Mouse (Mus musculus): ENCODE data around the gene Gm5771.
"Not testable (repeated sequence)": the region's sequence is repeated elsewhere in the genome, so short reads cannot be mapped to it uniquely, and the experiment has no call there.

Gene Gm5771

DNA sequence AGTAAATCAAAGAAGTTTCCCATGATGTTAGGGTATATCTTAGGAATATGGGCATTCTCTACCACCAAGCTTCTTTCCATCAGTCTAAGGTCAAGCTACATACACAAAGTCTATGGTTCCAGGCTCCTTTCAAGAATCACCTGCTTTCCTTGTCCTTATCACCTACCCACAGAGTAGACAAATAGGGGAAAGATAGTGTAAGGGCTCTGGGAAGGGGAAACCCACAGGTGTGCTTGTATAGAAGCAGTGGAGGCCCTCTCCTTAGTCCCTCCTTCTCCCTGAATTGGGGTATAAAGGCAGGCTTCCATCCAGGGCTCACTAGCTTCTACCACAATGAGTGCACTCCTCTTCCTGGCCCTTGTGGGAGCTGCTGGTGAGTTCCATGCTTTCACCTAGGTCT, at the start of gene Gm5771:
Gm5771 (plus strand) TSS at position 301 of the 400 bp plus-strand sequence.
- in situ Hi-C loops (cut with MboI, MseI): not testable (repeated sequence)

DNA sequence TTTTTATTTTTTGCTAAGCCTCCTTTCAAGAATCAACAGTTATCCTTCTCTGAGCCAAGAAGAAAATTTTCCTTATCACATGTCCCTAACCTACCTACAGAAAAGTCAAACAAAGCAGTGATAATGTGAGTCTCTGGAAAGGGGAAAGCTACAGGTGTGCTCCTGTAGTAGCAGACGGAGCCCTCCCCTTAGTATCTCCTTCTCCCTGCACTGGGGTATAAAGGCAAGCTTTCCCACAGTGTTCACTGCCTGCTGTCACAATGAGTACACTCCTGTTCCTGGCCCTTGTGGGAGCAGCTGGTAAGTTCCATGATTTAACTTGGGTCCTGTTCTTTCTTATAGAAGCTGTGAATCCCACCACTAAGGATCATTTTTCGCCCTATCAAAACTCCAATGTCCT, 38.2 kb upstream of the Gm5771 start, which contains the start of gene Try10:
Try10 (plus strand) TSS at position 174 of the 400 bp plus-strand sequence.
- in situ Hi-C loops (cut with MboI, MseI): no loop called here

DNA sequence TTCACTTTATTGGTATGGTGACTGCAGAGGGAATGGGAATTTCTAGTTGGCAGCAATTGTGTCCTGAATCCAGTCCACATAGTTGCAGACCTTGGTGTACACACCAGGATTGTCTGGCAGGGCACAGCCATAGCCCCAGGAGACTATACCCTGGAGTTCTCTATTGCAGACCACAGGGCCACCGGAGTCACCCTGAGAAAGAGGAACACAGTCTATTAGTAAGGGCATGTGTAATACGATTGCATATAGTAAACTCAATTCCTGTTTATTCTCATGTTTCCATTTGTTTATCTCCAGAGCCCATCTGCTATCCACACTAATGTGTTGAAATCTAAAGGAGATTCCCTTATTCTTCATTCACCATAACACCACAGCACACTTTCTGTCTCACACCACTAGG, 18.4 kb upstream of the Gm5771 start:
- in situ Hi-C loops (cut with MboI, MseI): not testable (repeated sequence)

DNA sequence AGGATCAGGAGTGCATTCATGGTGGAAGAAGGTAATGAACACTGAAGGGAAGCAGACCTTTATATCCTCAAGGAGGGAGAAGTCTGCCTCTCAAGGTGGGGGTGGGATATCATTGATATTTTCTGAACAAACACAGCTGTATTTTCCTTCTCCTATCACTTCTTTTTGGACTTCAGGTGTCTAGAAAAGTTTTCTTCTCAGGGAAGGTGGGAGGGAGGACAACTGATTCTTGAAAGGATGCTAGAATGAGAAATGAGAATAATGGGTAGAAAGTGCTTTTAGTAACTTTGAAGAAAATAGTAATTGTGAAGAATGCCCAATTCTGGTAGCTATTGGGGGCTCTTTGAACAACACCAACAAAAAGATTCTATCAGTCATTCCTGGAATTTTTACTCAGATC, 14.6 kb upstream of the Gm5771 start, which contains the start of gene Prss3:
Prss3 (minus strand) TSS at position 101 of the 400 bp plus-strand sequence.
- in situ Hi-C loops (cut with MboI, MseI): not testable (repeated sequence)

DNA sequence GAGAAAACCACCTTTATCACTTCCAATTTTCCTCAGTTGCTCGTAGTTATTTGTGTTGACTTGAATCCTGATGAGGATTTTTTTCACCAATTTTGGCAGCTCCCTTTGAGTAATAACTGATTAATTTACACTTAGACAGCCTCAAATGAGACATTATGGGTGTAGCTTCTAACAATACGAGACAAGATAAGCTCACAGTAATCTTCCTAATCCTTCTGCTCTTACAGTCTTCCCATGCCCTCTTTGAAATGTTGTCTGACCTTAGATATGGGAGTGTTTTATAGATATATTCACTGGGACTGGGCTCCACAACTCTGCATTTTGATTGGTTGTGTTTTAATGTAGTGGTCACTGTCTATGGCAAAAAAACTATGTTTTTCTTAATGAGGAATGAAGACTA, 5.4 kb upstream of the Gm5771 start:
- in situ Hi-C loops (cut with MboI, MseI): no loop called here

DNA sequence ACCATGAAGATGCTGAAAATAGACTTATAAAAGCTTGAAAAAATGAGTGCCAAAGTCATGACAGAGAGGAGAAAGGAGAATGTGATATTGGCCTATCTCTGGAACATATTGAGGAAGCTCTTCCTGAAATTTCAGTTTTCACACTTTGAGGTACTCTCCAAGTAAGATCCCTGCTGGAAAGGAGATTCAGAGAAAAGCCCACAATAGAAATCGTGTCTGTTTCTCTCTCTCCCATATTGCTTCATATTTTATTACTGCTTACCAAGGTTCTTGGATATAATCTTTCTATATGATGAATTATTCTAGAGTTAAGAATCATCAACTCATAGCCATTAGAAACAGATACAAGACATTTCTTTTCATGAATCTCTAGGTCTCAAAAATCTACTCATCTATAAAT, 516 bp upstream of the Gm5771 start:
- in situ Hi-C loops (cut with MboI, MseI): not testable (repeated sequence)

- in situ Hi-C loops (cut with MboI, MseI): not testable (repeated sequence)
These were observed 50.1 kb downstream of the Gm5771 start for GRCm38 (mm10) chr6:41442261-41442660.

GRCm38 (mm10) chr6:41446045-41446444, 53.9 kb downstream of the Gm5771 start, which contains the start of gene Gm10334:
Gene Gm10334, minus strand, starts transcription at chr6:41446145.
- in situ Hi-C loops (cut with MboI, MseI): not testable (repeated sequence)

All from T-helper 17 cell (primary cell).